Mouse (Mus musculus) forebrain, embryonic 12.5 days (tissue): ENCODE data around the gene Pou3f1. TPM values are rescaled to one million over a fixed set of nuclear protein-coding genes. Genes with fewer than 3 reads are reported as not detected.

Experiments used
- ATAC-seq: fragments of 200-750 bp; cut with Nextera tagmentation; 2 replicates; pipeline ENCODE4 v1.8.0; 2017; ENCODE audit warnings: moderate TSS enrichment; ENCODE audit not compliant: low FRiP score
- H3K27ac ChIP-seq: fragments of 300-500 bp; sonication (generic); 2 replicates; pipeline ENCODE4 v1.5.1; 2016; ENCODE audit warnings: mild to moderate bottlenecking
- H3K27me3 ChIP-seq: fragments of 300-500 bp; sonication (generic); 2 replicates; pipeline ENCODE4 v1.6.1; 2016; ENCODE audit warnings: mild to moderate bottlenecking
- H3K36me3 ChIP-seq: fragments of 300-500 bp; sonication (generic); replicated peaks from 2 replicates; pipeline ENCODE4 v1.6.1; 2016; ENCODE audit warnings: mild to moderate bottlenecking
- H3K4me1 ChIP-seq: fragments of 300-500 bp; sonication (generic); 2 replicates; pipeline ENCODE4 v1.6.1; 2016
- H3K4me2 ChIP-seq: fragments of 300-500 bp; sonication (generic); 2 replicates; pipeline ENCODE4 v1.6.1; 2016; ENCODE audit warnings: mild to moderate bottlenecking, moderate library complexity
- H3K4me3 ChIP-seq: fragments of 300-500 bp; sonication (generic); replicated peaks from 2 replicates; pipeline ENCODE4 v1.5.1; 2016; ENCODE audit warnings: mild to moderate bottlenecking
- H3K9ac ChIP-seq: fragments of 300-500 bp; sonication (generic); 2 replicates; pipeline ENCODE4 v1.6.1; 2016; ENCODE audit warnings: mild to moderate bottlenecking
- H3K9me3 ChIP-seq: fragments of 300-500 bp; sonication (generic); 2 replicates; pipeline ENCODE4 v1.6.1; 2016
- WGBS: fragments of 180-500 bp; shearing (Covaris S2); methylation state at CpG from one replicate; pipeline ENCODE4 v1.1.7; 2016; 5-methylcytosine and 5-hydroxymethylcytosine counted together
- polyA plus RNA-seq: library from polyadenylated mRNA; unstranded; fragments of >200 nt; fragmentation: Nextera tagmentation; extraction: Ambion mirVana; gene quantifications from 2 replicates; pipeline ENCODE4 v1.2.1, GENCODE M21; 2016

The Pou3f1 gene
- polyA plus RNA-seq, 1 experiment from 2014 or later = 16.0 TPM

DNA sequence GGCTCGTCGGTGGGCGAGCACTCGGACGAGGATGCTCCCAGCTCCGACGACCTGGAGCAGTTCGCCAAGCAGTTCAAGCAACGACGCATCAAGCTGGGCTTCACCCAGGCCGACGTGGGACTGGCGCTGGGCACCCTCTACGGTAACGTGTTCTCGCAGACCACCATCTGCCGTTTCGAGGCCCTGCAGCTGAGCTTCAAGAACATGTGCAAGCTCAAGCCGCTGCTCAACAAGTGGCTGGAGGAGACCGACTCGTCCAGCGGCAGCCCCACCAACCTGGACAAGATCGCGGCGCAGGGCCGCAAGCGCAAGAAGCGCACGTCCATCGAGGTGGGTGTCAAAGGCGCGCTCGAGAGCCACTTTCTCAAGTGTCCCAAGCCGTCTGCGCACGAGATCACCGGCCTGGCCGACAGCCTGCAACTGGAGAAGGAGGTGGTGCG, 1.8 kb downstream of the Pou3f1 start:
- Histone ChIP-seq H3K27ac (0 out of 2 replicates have a peak overlapping the region, but pooled peaks have one; percentile 42), H3K27me3 (peaks cover 92% of the 10 kb centered on the region), H3K9me3 (no peaks in the 10 kb centered on the region), H3K36me3 (no peaks in the 10 kb centered on the region), H3K4me1 (peaks cover 57% of the 10 kb centered on the region), H3K4me2 (peak overlapping the region; percentile 89), H3K4me3 (peak overlapping the region; percentile 66), H3K9ac (peak overlapping the region; percentile 68)
- WGBS = under 1% methylated on average over 39 of the region's 39 CpGs
- ATAC-seq = no peak

DNA sequence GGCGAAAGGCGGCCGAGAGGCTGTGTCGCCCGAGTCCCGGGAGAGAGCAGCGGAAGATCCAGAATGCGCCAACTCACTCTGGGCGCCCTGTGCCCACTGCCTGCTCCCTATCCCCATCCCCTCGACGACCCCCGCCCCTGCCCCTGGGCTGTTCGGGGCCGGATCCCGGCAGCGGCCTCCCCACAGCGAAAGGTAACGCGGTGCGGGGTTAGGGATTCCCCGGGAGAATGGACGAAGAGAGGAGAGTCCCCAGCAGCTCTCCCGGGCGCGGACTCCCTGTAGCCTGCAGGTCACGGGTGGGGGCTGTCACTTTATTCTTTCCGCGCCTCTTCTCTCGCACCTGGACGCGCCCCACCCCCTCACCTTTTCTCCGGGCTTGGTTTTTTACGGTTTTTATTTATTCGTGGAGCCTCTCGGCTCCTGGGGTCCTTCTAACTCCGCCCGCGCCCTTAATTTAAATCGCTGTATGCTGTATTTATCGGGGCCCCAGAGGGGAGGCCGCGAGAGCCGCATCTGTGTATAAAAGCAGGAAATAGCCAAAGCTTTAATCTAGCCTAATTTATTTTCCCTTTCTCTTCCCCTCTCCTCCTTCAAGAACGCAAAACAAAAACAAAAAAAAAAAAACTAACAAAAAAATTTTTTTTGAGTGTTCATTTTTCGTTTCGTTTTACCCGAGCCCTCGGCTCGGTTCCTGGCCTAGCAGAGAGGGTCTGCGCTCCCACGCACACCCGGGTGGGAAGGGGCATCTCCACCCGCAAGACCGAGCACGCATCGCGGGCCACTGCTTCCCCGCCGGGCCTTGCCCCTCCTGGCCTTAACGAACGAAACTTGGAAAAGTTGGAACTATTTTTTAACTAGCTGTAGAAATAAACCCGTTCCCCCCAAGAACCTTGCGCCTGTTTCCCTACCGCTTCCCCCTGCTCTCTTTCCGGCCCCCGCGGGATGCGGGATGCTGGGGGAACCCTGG, 2.9 kb downstream of the Pou3f1 start:
- Histone ChIP-seq H3K4me2 (peak overlapping the region; percentile 89), H3K27ac (no peak overlapping the region), H3K4me1 (peaks cover 65% of the 10 kb centered on the region), H3K9ac (peak overlapping the region; percentile 68), H3K9me3 (no peaks in the 10 kb centered on the region), H3K27me3 (peaks cover 92% of the 10 kb centered on the region), H3K4me3 (peak overlapping the region; percentile 66), H3K36me3 (no peaks in the 10 kb centered on the region)
- no peak for ATAC-seq
- WGBS = under 1% methylated on average over 68 of the region's 68 CpGs

DNA sequence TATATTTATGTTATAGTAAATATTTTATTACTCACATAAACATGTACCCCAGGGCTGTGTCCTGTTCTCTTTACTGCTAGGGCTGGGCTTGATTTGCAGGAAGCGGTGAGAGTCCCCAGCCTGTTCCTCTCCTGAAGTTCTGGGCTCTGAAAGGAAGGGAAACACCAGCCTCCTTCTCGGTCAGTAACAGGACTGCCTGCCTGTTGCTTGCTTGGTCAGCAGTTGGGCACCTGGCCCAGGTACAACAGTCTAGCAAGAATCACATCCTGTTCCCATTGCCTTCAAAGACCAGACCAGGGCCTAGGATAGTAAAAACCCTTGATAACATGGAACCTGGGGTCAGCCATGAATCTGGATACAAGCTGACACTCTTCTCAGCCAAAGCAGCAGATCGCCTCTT, 4.0 kb downstream of the Pou3f1 start:
- Histone ChIP-seq H3K27me3 (peaks cover 92% of the 10 kb centered on the region), H3K4me2 (peak overlapping the region; percentile 48), H3K27ac (no peak overlapping the region), H3K9ac (no peak overlapping the region), H3K36me3 (no peaks in the 10 kb centered on the region), H3K9me3 (no peaks in the 10 kb centered on the region), H3K4me3 (peak overlapping the region; percentile 27), H3K4me1 (peaks cover 66% of the 10 kb centered on the region)
- ATAC-seq = no peak
- 37% methylated on average over 3 of the region's 3 CpGs for WGBS

DNA sequence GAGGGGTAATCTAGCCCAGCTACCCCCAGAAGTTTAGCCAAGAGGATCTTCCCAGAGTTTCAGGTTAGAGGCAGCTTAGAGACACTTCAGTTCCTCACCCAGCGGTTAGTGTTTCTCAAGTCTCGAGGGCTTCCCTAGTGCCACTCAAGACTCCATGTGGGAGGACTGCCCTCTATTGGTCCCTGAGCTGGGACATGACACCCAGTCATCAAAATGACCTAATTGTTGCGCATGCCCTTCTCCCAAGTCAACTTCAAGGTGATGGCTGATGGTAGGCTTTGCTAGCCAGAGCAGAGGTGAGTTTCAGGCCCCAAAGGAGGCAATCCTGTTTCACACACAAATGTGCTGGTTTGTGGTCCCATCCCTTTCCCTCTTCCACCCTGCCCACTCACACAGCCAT, 6.4 kb downstream of the Pou3f1 start:
- H3K36me3 ChIP-seq = no peaks in the 10 kb centered on the region
- H3K4me1 ChIP-seq = peaks cover 66% of the 10 kb centered on the region
- 62% methylated on average over 3 of the region's 3 CpGs for WGBS
- H3K9ac ChIP-seq = no peak overlapping the region
- ATAC-seq = no peak
- peaks cover 94% of the 10 kb centered on the region for H3K27me3 ChIP-seq
- no peak overlapping the region for H3K4me3 ChIP-seq
- no peak overlapping the region for H3K4me2 ChIP-seq
- H3K27ac ChIP-seq = no peak overlapping the region
- H3K9me3 ChIP-seq = no peaks in the 10 kb centered on the region

DNA sequence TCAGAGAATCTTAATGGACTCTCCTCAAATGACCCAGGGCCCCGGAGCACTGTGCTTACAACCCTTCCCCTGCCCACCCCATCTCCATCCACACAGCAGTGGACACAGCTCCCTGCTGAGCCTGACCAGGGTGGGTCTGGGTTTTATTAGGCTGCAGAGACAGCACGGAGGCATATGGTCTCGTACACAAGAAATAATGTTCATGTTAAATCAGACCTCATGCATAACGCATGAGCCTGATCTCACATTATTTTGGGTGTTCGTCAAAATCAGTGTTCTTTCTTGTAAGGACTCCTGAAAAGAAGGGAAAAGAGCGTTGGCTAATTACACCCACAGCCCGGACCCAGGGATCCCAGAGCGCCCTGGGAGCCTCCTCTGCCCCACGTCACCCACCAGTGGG, 7.6 kb downstream of the Pou3f1 start:
- ATAC-seq = no peak
- H3K9me3 ChIP-seq = no peaks in the 10 kb centered on the region
- no peak overlapping the region for H3K27ac ChIP-seq
- peaks cover 95% of the 10 kb centered on the region for H3K27me3 ChIP-seq
- H3K4me1 ChIP-seq = peaks cover 62% of the 10 kb centered on the region
- H3K4me2 ChIP-seq = peak overlapping the region; percentile 15; the same call in 1 of the 2 replicates
- H3K4me3 ChIP-seq = no peak overlapping the region
- no peaks in the 10 kb centered on the region for H3K36me3 ChIP-seq
- WGBS = 44% methylated on average over 9 of the region's 9 CpGs
- no peak overlapping the region for H3K9ac ChIP-seq

DNA sequence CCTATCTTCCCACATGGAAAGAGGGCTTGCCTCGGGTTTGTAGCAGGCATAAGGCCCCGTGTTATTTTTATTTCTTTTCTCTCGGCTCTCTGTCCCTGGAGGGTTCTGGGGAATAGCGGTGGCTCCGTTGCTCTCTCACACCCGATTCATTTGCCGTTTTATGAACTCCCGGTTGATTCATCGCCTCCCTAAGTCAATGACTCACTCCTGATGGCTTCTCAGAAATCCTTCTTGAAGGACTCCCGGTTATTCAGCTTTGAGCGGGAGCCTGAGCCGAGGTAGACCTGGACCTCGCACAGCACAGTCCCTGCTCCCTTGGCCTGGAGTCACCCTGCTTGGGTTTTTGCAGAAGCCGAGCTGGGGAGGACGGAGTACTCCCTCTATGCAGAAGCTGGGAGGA, 8.0 kb downstream of the Pou3f1 start:
- H3K4me3 ChIP-seq = no peak overlapping the region
- H3K36me3 ChIP-seq = no peaks in the 10 kb centered on the region
- H3K27ac ChIP-seq = no peak overlapping the region
- H3K9ac ChIP-seq = no peak overlapping the region
- H3K4me2 ChIP-seq = no peak overlapping the region
- H3K9me3 ChIP-seq = no peaks in the 10 kb centered on the region
- peaks cover 58% of the 10 kb centered on the region for H3K4me1 ChIP-seq
- ATAC-seq = no peak
- H3K27me3 ChIP-seq = peaks cover 95% of the 10 kb centered on the region
- 72% methylated on average over 15 of the region's 15 CpGs for WGBS

DNA sequence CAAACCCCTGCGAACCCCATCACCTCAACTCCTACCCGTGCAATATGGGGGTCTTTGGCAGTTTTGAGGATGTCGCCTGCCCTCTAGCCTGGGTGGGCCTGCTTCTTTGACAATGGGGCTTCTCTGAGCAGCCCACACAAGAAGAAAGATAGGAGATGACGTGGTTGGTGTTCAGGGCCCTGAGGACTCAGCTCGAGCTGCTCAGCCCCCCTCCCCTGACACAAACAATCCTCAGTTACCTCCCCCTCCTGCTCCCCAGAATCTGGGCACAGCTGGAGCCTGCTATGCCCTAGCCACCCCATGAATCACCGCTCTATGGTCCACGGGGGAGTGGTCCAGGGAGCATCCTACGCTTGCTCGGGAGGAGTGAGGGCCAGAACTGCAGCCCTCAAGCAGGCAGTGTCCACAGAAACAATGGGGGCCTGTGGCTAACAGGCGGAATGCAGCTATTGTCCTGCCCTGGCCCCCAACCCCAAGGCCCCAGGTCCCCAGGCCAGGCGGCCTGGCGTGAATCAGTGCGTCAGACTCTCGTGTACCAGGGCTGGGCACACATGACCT, 10.9 kb downstream of the Pou3f1 start:
- Histone ChIP-seq H3K4me3 (no peak overlapping the region), H3K9me3 (no peaks in the 10 kb centered on the region), H3K27ac (peak overlapping the region; percentile 66), H3K36me3 (no peaks in the 10 kb centered on the region), H3K27me3 (peaks cover 93% of the 10 kb centered on the region), H3K4me1 (peaks cover 58% of the 10 kb centered on the region), H3K9ac (peak overlapping the region; percentile 38; the same call in 1 of the 2 replicates), H3K4me2 (peak overlapping the region; percentile 34)
- ATAC-seq = no peak; the same call in 1 of the 2 replicates
- 11% methylated on average over 14 of the region's 14 CpGs for WGBS

DNA sequence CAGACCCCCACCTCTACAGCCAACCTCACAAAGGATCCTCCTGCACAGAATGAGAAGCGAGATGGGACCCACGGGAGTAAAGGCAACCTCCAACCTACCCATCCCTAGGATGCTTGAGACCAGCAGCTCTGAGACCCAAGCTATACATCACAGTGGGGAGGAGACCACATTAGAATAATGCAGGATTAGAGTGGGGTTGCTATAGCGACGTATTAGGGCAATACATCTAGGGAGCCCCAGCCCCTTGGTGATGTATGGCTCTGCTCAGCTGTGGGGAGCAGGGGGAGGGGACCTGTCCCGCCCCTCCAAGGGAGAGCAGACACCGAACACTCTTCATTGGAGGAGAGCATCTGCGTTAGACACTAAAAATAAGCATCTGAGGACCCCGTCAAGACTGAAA, 11.5 kb downstream of the Pou3f1 start:
- Histone ChIP-seq H3K4me3 (no peak overlapping the region), H3K27ac (peak overlapping the region; percentile 66), H3K4me1 (peaks cover 59% of the 10 kb centered on the region), H3K36me3 (no peaks in the 10 kb centered on the region), H3K9me3 (no peaks in the 10 kb centered on the region), H3K27me3 (peaks cover 88% of the 10 kb centered on the region), H3K4me2 (peak overlapping the region; percentile 34), H3K9ac (0 out of 2 replicates have a peak overlapping the region, but pooled peaks have one; percentile 38)
- peak; percentile 78 for ATAC-seq
- 6% methylated on average over 8 of the region's 8 CpGs for WGBS

DNA sequence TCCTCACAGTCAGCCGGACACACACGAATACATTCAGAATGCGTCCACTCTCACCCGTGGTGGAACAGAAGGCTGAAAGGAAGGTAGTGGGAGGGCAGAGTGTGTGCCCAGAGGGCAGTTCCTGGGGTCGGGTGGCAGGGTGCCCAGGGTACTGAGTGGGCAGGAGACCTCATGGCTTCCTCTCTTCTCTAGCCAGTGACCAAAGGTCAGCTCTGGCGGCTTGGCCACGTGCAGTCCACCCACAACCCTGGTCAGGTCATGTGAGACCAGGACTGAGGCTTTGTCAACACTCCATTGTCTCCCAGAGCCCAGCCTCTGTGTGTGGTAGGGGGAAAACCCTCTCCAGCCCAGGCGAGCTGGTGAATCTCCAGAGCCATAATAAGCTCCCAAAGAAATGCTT, 13.6 kb downstream of the Pou3f1 start:
- Histone ChIP-seq H3K36me3 (no peaks in the 10 kb centered on the region), H3K9me3 (no peaks in the 10 kb centered on the region), H3K9ac (no peak overlapping the region), H3K27ac (no peak overlapping the region), H3K4me3 (no peak overlapping the region), H3K27me3 (peaks cover 78% of the 10 kb centered on the region), H3K4me1 (peaks cover 62% of the 10 kb centered on the region), H3K4me2 (no peak overlapping the region)
- WGBS = 65% methylated on average over 8 of the region's 8 CpGs
- no peak for ATAC-seq

DNA sequence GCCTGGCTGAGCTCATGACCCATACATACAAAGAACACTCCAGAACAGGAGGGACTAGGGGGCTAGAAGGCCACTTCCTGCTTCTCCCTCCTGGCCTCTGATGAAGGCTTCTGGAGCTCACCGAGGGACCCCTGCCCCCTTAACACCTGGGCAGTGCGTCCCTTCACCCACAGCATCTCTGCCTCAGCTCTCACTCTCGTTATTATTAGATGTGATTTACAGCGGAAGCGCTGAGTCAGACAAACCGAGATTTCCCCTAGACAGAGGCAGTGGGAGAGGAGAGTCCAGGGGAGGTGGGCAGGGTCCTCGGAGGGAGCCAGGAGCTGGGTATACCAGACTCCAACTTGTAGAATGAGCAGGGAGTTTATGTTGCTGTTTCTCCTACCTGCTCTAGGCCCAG, 15.0 kb downstream of the Pou3f1 start:
- H3K9me3 ChIP-seq = no peaks in the 10 kb centered on the region
- H3K4me3 ChIP-seq = 0 out of 2 replicates have a peak overlapping the region, but pooled peaks have one; percentile 16
- peak overlapping the region; percentile 74 for H3K27ac ChIP-seq
- no peak overlapping the region; the same call in 1 of the 2 replicates for H3K9ac ChIP-seq
- peaks cover 62% of the 10 kb centered on the region for H3K4me1 ChIP-seq
- 31% methylated on average over 7 of the region's 7 CpGs for WGBS
- peaks cover 64% of the 10 kb centered on the region for H3K27me3 ChIP-seq
- no peaks in the 10 kb centered on the region for H3K36me3 ChIP-seq
- ATAC-seq = no peak
- H3K4me2 ChIP-seq = peak overlapping the region; percentile 51

DNA sequence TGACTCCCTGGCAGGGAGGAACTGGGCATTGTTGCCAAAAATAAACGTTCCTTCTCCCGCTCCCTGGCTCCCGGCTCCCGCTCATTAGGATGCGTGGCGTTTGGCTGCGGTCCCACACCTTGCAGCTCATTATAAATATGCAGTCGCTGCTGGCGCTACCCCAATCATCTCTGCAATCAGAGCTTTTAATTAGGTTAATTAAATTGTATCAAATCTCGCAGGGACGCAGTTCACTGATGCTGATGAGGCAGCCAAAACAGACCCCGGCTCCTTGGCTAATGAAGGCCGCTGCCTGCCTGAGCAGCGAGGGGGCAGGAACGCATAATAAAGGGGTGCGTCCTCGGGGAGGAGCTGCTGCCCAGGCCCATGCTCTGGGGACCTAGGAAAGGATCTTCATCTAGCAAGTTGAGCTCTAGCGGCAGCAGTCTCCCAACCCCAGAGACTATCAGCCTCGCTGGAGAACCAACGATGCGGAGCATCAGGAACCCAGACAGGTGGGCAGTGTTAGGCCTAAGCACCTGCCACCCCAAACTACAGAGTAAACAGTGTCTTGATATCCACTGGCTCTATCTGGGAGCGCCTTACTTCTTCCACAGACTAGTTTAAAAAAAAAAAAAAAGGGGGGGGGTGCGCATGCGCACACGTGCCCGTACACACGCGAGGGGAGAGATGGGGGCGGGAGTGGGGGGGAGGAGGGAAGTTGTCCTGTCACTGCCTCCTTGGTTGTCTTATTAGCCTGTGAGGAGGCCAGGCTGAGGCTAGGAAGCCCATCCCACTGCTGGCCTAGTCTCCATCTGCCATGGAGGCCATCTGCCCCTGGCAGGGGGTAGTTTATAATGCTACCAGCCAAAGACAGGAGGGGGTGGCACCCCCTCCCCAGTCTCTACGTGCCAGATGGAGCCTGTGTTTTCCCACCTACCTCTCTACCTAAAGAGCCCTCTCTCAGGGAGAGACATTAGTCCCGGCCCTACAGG, 16.0 kb downstream of the Pou3f1 start:
- peak; percentile 80 for ATAC-seq
- 3% methylated on average over 28 of the region's 31 CpGs for WGBS
- Histone ChIP-seq H3K27me3 (peaks cover 54% of the 10 kb centered on the region), H3K9me3 (no peaks in the 10 kb centered on the region), H3K4me3 (peak overlapping the region; percentile 16), H3K27ac (peak overlapping the region; percentile 79), H3K4me2 (peak overlapping the region; percentile 51), H3K9ac (0 out of 2 replicates have a peak overlapping the region, but pooled peaks have one; percentile 21), H3K4me1 (peaks cover 53% of the 10 kb centered on the region), H3K36me3 (peaks cover 5% of the 10 kb centered on the region)
